Mouse (Mus musculus) lung, postnatal 0 days (tissue): ENCODE data around the gene Pth2. TPM values are rescaled to one million over a fixed set of nuclear protein-coding genes. Genes with fewer than 3 reads are reported as not detected.

Source experiments
- ATAC-seq: fragments of 200-750 bp; cut with Nextera tagmentation; 2 replicates; pipeline ENCODE4 v1.8.0; 2017; ENCODE audit warnings: moderate library complexity
- DNase-seq: peaks from one replicate; pipeline ENCODE4 v3.0.0-alpha.2; 2016; ENCODE audit warnings: low spot score
- H3K27ac ChIP-seq: fragments of 300-500 bp; sonication (generic); 2 replicates; pipeline ENCODE4 v1.5.1; 2014; ENCODE audit warnings: antibody characterized with exemption, mild to moderate bottlenecking, low read length, mixed read lengths
- H3K27me3 ChIP-seq: fragments of 300-500 bp; sonication (generic); replicated peaks from 2 replicates; pipeline ENCODE4 v1.6.1; 2014; ENCODE audit warnings: low read length, mixed read lengths; ENCODE audit not compliant: insufficient read depth
- H3K36me3 ChIP-seq: fragments of 300-500 bp; sonication (generic); 2 replicates; pipeline ENCODE4 v1.6.1; 2014; ENCODE audit warnings: low read length, mixed read lengths; ENCODE audit not compliant: insufficient read depth
- H3K4me1 ChIP-seq: fragments of 300-500 bp; sonication (generic); 2 replicates; pipeline ENCODE4 v1.6.1; 2014; ENCODE audit warnings: antibody characterized with exemption, low read depth, low read length, mixed read lengths; ENCODE audit not compliant: insufficient read depth
- H3K4me2 ChIP-seq: fragments of 300-500 bp; sonication (generic); replicated peaks from 2 replicates; pipeline ENCODE4 v1.6.1; 2014; ENCODE audit warnings: low read depth, mild to moderate bottlenecking, low read length, moderate library complexity, mixed read lengths
- H3K4me3 ChIP-seq: fragments of 300-500 bp; sonication (generic); 2 replicates; pipeline ENCODE4 v1.5.1; 2014; ENCODE audit warnings: low read depth, low read length
- H3K9ac ChIP-seq: fragments of 300-500 bp; sonication (generic); replicated peaks from 2 replicates; pipeline ENCODE4 v1.6.1; 2014; ENCODE audit warnings: low read depth, mild to moderate bottlenecking
- H3K9me3 ChIP-seq: fragments of 300-500 bp; sonication (generic); 2 replicates; pipeline ENCODE4 v1.6.1; 2016; ENCODE audit warnings: low read length, mixed read lengths
- CTCF ChIP-seq: IDR thresholded peaks from 2 replicates; pipeline ENCODE4 v1.5.1; 2016; ENCODE audit warnings: antibody characterized with exemption, mild to moderate bottlenecking
- EP300 ChIP-seq: IDR thresholded peaks from 2 replicates; pipeline ENCODE4 v1.6.1; 2016; ENCODE audit warnings: antibody characterized with exemption, mild to moderate bottlenecking, control low read depth
- whole genome bisulfite sequencing: fragments of 180-500 bp; shearing (Covaris S2); extraction: QIAGEN DNeasy Blood & Tissue Kit; methylation state at CpG from one replicate; pipeline ENCODE4 v1.1.7; 2014; 5-methylcytosine and 5-hydroxymethylcytosine counted together
- polyA plus RNA-seq: library from polyadenylated mRNA; unstranded; fragments of >200 nt; fragmentation: Nextera tagmentation; extraction: Ambion mirVana; gene quantifications from 2 replicates; pipeline ENCODE4 v1.2.1, GENCODE M21; 2015

Gene Pth2
- polyA plus RNA-seq, 1 experiment from 2014 or later, result not detected

- no peak overlapping the region for H3K4me2 ChIP-seq
- no peaks in the 10 kb centered on the region for H3K9me3 ChIP-seq
- H3K4me3 ChIP-seq, result no peak overlapping the region
- H3K36me3 ChIP-seq, result no peaks in the 10 kb centered on the region
- no peak overlapping the region for H3K9ac ChIP-seq
- H3K27me3 ChIP-seq, result no peaks in the 10 kb centered on the region
- 67% methylated on average over 12 of the region's 12 CpGs for WGBS
- DNase-seq, result no peak
- peaks cover 4% of the 10 kb centered on the region; the same call in 1 of the 2 replicates for H3K4me1 ChIP-seq
- no peak for TF ChIP-seq CTCF
- TF ChIP-seq EP300, result no peak
- H3K27ac ChIP-seq, result no peak overlapping the region
- ATAC-seq, result no peak
Observed at GRCm38 (mm10) chr7:45137171-45138006, 43.4 kb upstream of the Pth2 start.

- DNase-seq, result no peak
- H3K27me3 ChIP-seq, result no peaks in the 10 kb centered on the region
- 83% methylated on average over 1 of the region's 1 CpGs for WGBS
- no peak overlapping the region for H3K9ac ChIP-seq
- TF ChIP-seq CTCF (no peak), EP300 (no peak)
- ATAC-seq, result no peak
- no peaks in the 10 kb centered on the region for H3K36me3 ChIP-seq
- H3K27ac ChIP-seq, result no peak overlapping the region
- peaks cover 4% of the 10 kb centered on the region; the same call in 1 of the 2 replicates for H3K4me1 ChIP-seq
- no peak overlapping the region for H3K4me3 ChIP-seq
- no peaks in the 10 kb centered on the region for H3K9me3 ChIP-seq
- no peak overlapping the region for H3K4me2 ChIP-seq
Observed at GRCm38 (mm10) chr7:45138403-45138802, 42.4 kb upstream of the Pth2 start.

GRCm38 (mm10) chr7:45139904-45140723 is 40.7 kb upstream of the Pth2 start:
- WGBS, result 64% methylated on average over 8 of the region's 8 CpGs
- no peak overlapping the region for H3K9ac ChIP-seq
- H3K9me3 ChIP-seq, result no peaks in the 10 kb centered on the region
- TF ChIP-seq EP300, result no peak
- TF ChIP-seq CTCF, result no peak
- H3K4me1 ChIP-seq, result peaks cover 4% of the 10 kb centered on the region; the same call in 1 of the 2 replicates
- H3K4me2 ChIP-seq, result no peak overlapping the region
- no peaks in the 10 kb centered on the region for H3K27me3 ChIP-seq
- DNase-seq (no peak), ATAC-seq (no peak)
- no peak overlapping the region for H3K27ac ChIP-seq
- 0 out of 2 replicates have a peak, but pooled peaks cover under 1% of the 10 kb centered on the region for H3K36me3 ChIP-seq
- no peak overlapping the region for H3K4me3 ChIP-seq

- Histone ChIP-seq H3K27me3 (no peaks in the 10 kb centered on the region), H3K9me3 (no peaks in the 10 kb centered on the region), H3K27ac (no peak overlapping the region), H3K4me3 (no peak overlapping the region), H3K9ac (no peak overlapping the region), H3K4me2 (no peak overlapping the region), H3K36me3 (0 out of 2 replicates have a peak, but pooled peaks cover 12% of the 10 kb centered on the region), H3K4me1 (no peaks in the 10 kb centered on the region)
- WGBS, result 82% methylated on average over 3 of the region's 3 CpGs
- no peak for TF ChIP-seq EP300
- no peak for TF ChIP-seq CTCF
- DNase-seq (no peak), ATAC-seq (no peak)
Observed at GRCm38 (mm10) chr7:45141319-45141718, 39.5 kb upstream of the Pth2 start.

- no peaks in the 10 kb centered on the region for H3K4me1 ChIP-seq
- DNase-seq (no peak), ATAC-seq (no peak)
- no peak overlapping the region for H3K9ac ChIP-seq
- H3K27ac ChIP-seq, result no peak overlapping the region
- no peaks in the 10 kb centered on the region for H3K9me3 ChIP-seq
- H3K36me3 ChIP-seq, result 0 out of 2 replicates have a peak, but pooled peaks cover 12% of the 10 kb centered on the region
- no peak overlapping the region for H3K4me3 ChIP-seq
- no peaks in the 10 kb centered on the region for H3K27me3 ChIP-seq
- H3K4me2 ChIP-seq, result no peak overlapping the region
- TF ChIP-seq CTCF, result no peak
- TF ChIP-seq EP300, result no peak
- WGBS, result 89% methylated on average over 5 of the region's 5 CpGs
Observed at GRCm38 (mm10) chr7:45141914-45142313, 38.9 kb upstream of the Pth2 start.
